Mouse (Mus musculus): ENCODE results near the gene Ccdc57.
"Not testable (repeated sequence)": the region's sequence is repeated elsewhere in the genome, so short reads cannot be mapped to it uniquely, and the experiment has no call there.

Ccdc57 gene

GRCm38 (mm10) chr11:120784064-120784791, 148.4 kb downstream of the Ccdc57 start, which contains the start of the genes Rfng and Gps1:
Gene Rfng, minus strand, starts transcription at chr11:120784207.
Gene Gps1, plus strand, starts transcription at chr11:120784272.
- DNase-seq (ENCODE audit: low spot score), result peak; percentile 62

GRCm38 (mm10) chr11:120783426-120784063, 149.1 kb downstream of the Ccdc57 start:
- DNase-seq (ENCODE audit: low spot score), result no peak

GRCm38 (mm10) chr11:120781361-120781760, 151.3 kb downstream of the Ccdc57 start:
- DNase-seq (ENCODE audit: low spot score), result not testable (repeated sequence)

GRCm38 (mm10) chr11:120779876-120780275, 152.8 kb downstream of the Ccdc57 start:
- no peak for DNase-seq (ENCODE audit: low spot score)

GRCm38 (mm10) chr11:120777123-120777522, 155.5 kb downstream of the Ccdc57 start:
- DNase-seq (ENCODE audit: low spot score), result no peak
